Mouse (Mus musculus) liver, embryonic 14 days (tissue): ENCODE measurements around the gene Fam71f2. TPM values are rescaled to one million over a fixed set of nuclear protein-coding genes. Genes with fewer than 3 reads are reported as not detected.

ENCODE experiments used
- polyA plus RNA-seq: library from polyadenylated mRNA; depleted of rRNA; stranded (reverse); fragments of >200 nt; gene quantifications from 2 replicates; pipeline ENCODE4 v1.2.3, GENCODE M21; 2012; rRNA removed

Fam71f2 gene
- polyA plus RNA-seq: 0.26 and 0.28 TPM in 2 replicates

DNA sequence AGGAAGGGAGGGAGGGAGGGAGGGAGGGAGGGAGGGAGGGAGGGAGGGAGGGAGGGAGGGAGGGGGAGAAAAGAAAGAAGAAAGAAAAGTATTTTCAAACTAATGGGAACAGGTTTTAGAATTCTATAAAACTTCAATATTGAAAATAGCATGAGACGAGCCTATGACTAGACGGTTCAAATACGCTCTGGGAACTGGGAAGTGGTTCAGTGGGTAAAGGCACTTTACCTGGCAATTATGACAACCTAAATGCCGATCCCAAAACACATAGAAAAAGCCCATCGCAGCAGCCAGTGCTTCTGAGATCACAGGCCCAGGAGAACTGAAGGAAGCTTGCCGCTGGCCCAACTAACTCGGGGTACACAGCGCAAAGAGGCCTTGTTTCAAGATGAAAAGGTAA is at the start of gene Fam71f2:
Fam71f2 (plus strand) TSS at position 301 of the 400 bp plus-strand sequence.

DNA sequence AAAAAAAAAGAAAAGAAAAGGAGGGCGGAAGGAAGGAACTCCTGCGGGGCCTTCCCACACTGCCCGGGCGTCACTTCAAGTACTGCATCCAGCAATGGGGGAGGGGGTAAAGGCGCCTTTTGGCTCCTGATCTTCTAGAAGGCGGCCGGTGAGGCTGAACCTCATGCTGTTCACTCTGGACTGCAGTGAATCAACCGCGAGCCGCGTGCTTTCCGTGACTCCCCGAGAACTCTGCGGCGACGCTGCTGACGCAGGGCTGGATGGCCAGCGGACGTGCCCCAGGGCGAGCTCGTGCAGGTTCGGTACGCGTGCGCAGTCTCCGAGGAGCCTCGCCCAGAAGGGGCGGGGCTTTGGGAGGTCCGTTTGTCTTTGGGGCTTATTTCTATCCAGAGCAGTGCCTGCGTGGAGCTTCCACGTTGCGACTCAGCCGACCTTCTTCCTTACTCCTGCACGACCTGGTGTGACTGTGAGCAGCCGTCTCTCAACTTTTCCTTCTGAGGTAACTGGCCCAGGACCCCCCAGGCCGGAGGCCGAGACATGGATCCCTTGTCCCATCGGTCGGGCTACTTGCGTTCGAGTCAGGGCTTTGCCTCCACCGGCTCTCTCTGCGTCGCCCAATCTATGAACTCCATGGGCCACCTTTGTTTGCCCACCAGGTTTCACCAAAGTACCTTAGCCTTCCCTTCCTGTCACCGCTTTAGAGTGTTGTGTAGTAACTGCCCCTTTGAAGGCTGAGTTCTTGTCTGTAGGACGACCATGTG is 6.9 kb upstream of the Fam71f2 start, which contains the start of gene Hilpda:
Hilpda (plus strand) TSS at position 177 of the 761 bp plus-strand sequence.

GRCm38 (mm10) chr6:29318879-29319278 is 39.5 kb downstream of the Fam71f2 start, which contains the start of gene Fam71f1:
Gene Fam71f1, plus strand, starts transcription at chr6:29319140.

Other genes with a start within 250 kb of the Fam71f2 start
- gene Lep, start 219.4 kb upstream of the Fam71f2 start, polyA plus RNA-seq: not detected in 2 replicates
- 13.5 and 14.6 TPM in 2 replicates for gene Rbm28, start 114.6 kb upstream of the Fam71f2 start, polyA plus RNA-seq
- 0.01 and 0.05 TPM in 2 replicates for gene Prrt4, start 100.0 kb upstream of the Fam71f2 start, polyA plus RNA-seq
- 4.4 and 4.9 TPM in 2 replicates for gene Impdh1, start 63.2 kb upstream of the Fam71f2 start, polyA plus RNA-seq
- gene Hilpda, start 7.1 kb upstream of the Fam71f2 start, polyA plus RNA-seq: 10.2 and 12.2 TPM in 2 replicates
- not detected in 2 replicates for gene Fam71f1, start 39.5 kb downstream of the Fam71f2 start, polyA plus RNA-seq
- gene Calu, start 68.5 kb downstream of the Fam71f2 start, polyA plus RNA-seq: 52.8 and 56.2 TPM in 2 replicates
- gene Opn1sw, start 108.9 kb downstream of the Fam71f2 start, polyA plus RNA-seq: not detected in 2 replicates
- 0.22 and 0.26 TPM in 2 replicates for gene Ccdc136, start 116.7 kb downstream of the Fam71f2 start, polyA plus RNA-seq
- 0.24 and 0.70 TPM in 2 replicates for gene Flnc, start 153.7 kb downstream of the Fam71f2 start, polyA plus RNA-seq
- 105 and 114 TPM in 2 replicates for gene Atp6v1f, start 188.1 kb downstream of the Fam71f2 start, polyA plus RNA-seq
- 0.07 TPM in 1 of 2 replicates, not detected in the other for gene Atp6v1fnb, start 191.8 kb downstream of the Fam71f2 start, polyA plus RNA-seq
- gene Kcp, start 228.4 kb downstream of the Fam71f2 start, polyA plus RNA-seq: 1.8 and 1.9 TPM in 2 replicates
- 4.6 and 6.2 TPM in 2 replicates for gene Irf5, start 247.0 kb downstream of the Fam71f2 start, polyA plus RNA-seq